Mouse (Mus musculus): ENCODE data around the gene Pcgf5. TPM values are rescaled to one million over a fixed set of nuclear protein-coding genes. Genes with fewer than 3 reads are reported as not detected.

The Pcgf5 gene
- 71.8 and 81.7 TPM in 2 replicates for total RNA-seq (2015)
- total RNA-seq (2017), result 58.1 and 70.2 TPM in 2 replicates

DNA sequence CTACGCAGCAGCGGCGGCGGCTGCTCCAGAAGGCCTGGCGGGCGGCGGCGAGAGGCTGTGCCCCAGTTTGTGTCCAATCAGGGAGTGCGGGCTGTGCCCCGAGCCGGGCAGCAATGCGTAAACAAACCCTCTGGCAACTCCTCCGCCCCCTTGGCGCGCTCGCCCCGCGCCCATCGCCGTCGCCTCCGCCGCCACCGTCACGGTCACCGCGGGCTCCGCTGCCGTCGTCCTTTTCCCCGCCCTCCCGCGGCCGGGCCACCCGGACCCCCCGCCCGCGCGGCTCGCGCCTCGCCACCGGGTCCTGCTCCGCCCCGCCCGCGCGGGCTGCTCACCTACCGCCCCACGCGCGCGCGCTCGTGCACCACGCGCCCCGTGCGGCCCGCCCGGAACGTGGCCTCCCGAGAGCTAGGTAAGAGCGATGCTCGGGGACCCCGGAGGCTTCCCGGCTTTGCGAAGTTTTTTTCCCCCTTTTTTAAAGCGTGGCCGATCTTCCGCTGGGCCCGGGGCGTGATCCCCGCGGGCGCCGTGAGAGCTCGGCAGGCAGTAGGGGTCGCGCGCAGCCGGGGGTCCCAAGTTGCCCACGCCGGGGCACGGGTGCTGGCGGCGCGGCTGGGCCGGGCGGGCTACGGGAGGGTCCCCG lies at the start of gene Pcgf5:
TSS of gene Pcgf5 (plus strand) at position 149 of the 640 bp plus-strand sequence.
- peak; percentile 83 for ATAC-seq (replicated peaks; ENCODE audit: poor library complexity)

- no peak for ATAC-seq (replicated peaks; ENCODE audit: poor library complexity)
Observed at GRCm38 (mm10) chr19:36305542-36305941, 42.6 kb upstream of the Pcgf5 start.

- peak; percentile 78 for ATAC-seq (replicated peaks; ENCODE audit: poor library complexity)
Observed at GRCm38 (mm10) chr19:36314010-36314409, 34.1 kb upstream of the Pcgf5 start.

GRCm38 (mm10) chr19:36319735-36320134 lies 28.4 kb upstream of the Pcgf5 start:
- peak; percentile 50 for ATAC-seq (replicated peaks; ENCODE audit: poor library complexity)

- ATAC-seq (replicated peaks; ENCODE audit: poor library complexity), result no peak
Observed at GRCm38 (mm10) chr19:36321066-36321465, 27.0 kb upstream of the Pcgf5 start.

DNA sequence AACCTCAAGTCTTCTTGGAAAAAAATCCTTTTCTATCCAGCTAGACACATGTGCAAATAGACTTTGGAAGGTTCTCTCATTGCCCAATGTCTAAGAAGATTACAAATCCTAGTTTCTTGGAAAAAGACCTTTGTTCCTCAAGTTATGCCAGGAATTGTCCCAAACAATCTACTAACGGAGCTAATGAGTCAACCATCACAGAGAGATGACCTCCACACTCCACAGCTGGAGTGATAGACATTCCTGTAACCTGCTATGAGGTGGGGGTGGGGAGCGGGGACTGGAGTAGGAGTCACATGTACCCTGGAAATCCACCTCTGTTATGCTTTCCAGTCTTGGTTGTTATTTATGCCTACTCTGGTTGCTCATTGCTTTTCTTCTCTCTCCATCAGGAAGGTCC lies 24.8 kb upstream of the Pcgf5 start:
- ATAC-seq (replicated peaks; ENCODE audit: poor library complexity), result no peak

DNA sequence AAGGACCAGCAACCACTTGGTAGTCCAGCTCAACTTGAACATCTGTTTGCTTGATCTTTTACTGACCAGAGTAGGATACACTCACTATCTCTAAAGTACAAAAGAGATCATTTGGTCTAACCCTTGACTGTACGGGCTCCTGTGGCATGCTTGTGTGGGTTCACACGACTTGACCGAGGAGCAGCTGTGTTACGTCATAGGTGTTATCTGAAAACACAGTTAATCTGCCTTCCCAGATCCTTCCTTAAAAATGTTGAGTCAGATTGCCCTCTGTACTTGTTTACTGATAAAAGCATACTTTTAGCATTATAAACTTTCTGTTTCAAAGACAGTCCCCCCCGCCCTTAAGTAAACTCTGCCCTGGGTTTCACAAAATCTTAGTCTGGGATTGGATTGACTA lies 19.4 kb upstream of the Pcgf5 start:
- peak; percentile 65 for ATAC-seq (replicated peaks; ENCODE audit: poor library complexity)

DNA sequence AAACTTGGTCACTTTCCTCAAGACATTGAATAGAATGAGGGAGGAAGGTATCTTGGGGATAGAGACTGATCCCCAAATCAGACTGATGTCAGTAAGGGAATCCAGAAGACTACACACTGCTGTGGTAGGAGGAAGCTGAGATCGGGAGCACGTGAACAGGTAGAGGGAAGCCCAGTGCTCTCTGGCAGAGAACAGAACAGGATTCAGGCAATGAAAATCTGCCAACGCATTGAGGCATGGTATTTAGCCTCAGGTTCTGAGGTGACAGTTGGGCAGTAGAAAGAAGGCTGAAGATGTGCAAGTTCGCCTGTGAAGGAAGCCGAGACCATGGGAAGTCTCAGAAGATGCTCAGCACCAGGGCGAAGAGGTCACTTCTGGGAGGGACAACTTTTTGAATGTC lies 733 bp upstream of the Pcgf5 start:
- ATAC-seq (replicated peaks; ENCODE audit: poor library complexity), result 0 out of 2 replicates have a peak, but pooled peaks have one; percentile 4

DNA sequence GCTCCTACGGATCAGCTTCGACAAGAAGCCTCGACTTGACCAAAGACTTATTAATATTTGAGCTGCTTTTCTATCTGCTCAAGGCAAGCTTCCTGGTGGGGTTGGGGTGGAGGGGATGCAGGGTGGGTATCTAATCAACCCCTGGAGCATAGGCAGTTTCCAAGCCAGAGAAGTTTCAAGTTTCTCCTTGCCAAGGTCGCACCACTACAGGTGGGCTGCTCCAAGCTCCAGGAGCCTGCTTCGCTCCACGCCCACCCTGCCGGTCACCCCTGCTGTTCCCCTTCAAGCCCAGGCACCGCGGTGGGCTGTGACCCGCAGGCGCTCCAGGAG lies 313 bp upstream of the Pcgf5 start:
- ATAC-seq (replicated peaks; ENCODE audit: poor library complexity), result no peak

GRCm38 (mm10) chr19:36348801-36349486 lies 835 bp downstream of the Pcgf5 start:
- peak; percentile 53 for ATAC-seq (replicated peaks; ENCODE audit: poor library complexity)

DNA sequence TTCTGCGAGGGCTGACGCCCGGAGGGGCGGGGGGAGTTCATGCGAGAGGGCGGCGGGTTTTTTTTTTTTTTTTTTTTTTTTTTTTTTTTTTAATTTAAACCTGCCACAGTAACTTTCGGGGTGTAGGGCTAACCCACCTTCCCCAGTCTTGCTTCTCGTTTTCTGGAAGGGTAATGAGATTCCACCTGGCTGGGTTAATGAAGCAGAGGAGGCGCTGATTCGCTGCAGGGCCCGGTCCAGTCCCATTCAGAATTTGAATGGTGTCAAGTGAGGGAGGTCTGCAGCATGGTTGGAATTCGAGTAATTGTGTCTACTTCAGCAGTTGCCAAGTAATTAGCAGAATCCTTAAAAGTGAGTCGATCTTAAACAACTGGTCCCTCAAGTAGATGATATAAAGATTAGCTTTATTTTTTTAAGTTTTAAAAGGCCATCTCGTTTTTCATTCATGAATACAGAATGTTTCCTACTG lies 1.4 kb downstream of the Pcgf5 start:
- no peak for ATAC-seq (replicated peaks; ENCODE audit: poor library complexity)

- no peak for ATAC-seq (replicated peaks; ENCODE audit: poor library complexity)
Observed at GRCm38 (mm10) chr19:36350181-36350580, 2.1 kb downstream of the Pcgf5 start.

GRCm38 (mm10) chr19:36350870-36351269 lies 2.8 kb downstream of the Pcgf5 start:
- ATAC-seq (replicated peaks; ENCODE audit: poor library complexity), result no peak

GRCm38 (mm10) chr19:36362541-36362940 lies 14.4 kb downstream of the Pcgf5 start:
- no peak for ATAC-seq (replicated peaks; ENCODE audit: poor library complexity)

GRCm38 (mm10) chr19:36364757-36365156 lies 16.6 kb downstream of the Pcgf5 start:
- 0 out of 2 replicates have a peak, but pooled peaks have one; percentile 14 for ATAC-seq (replicated peaks; ENCODE audit: poor library complexity)

DNA sequence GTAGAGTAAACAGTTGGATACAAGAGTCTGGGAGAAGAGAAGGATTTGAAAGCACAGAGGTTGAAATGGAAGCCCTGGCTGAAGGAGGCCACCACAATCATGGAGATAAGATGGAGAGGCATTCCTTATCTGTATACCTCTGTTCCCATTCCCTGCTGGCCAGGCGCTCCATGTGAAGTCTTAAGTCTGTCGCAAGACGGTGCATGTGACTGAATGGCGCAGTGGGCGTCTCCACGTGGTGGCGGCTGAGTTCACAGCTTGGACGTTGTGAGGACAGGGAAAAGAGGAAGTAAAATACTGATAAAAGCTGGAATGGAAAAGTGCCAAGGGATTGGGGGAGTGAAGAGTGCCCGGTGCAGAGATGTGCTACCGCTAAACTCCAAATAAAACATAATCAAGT lies 23.4 kb downstream of the Pcgf5 start:
- ATAC-seq (replicated peaks; ENCODE audit: poor library complexity), result peak; percentile 75

- ATAC-seq (replicated peaks; ENCODE audit: poor library complexity), result no peak
Observed at GRCm38 (mm10) chr19:36373056-36373621, 25.0 kb downstream of the Pcgf5 start.

DNA sequence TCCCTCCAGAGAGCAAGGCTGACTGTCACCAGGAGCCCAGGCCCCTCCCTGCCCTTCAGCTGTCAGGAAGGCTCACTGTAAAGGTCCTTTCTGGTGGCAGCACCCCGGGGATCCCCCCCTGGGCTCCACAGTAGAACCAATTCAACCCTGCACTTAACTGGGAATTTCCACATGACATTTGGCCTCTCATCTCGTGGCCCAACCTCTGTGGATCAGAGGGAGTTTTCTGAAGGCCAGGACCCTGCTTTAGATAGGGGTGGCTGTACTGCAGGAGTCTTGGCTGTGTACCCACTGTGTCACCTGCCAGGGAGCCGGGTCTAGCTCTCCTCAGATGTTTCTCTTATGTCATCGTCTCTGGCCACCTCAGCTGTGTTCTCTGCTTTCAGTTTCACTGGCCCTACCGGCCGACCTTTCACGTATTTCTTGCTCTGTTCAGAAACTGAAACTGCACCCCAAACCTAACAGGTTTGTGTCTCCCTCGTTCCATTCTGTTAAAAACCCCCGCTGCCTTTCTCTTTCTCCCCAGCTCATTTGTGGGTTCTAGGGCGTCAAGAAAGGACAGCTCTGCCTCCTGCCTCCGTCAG lies 27.2 kb downstream of the Pcgf5 start:
- ATAC-seq (replicated peaks; ENCODE audit: poor library complexity), result peak; percentile 65

GRCm38 (mm10) chr19:36377729-36378128 lies 29.6 kb downstream of the Pcgf5 start:
- ATAC-seq (replicated peaks; ENCODE audit: poor library complexity), result no peak

GRCm38 (mm10) chr19:36378511-36379232 lies 30.6 kb downstream of the Pcgf5 start:
- ATAC-seq (replicated peaks; ENCODE audit: poor library complexity), result no peak

GRCm38 (mm10) chr19:36382901-36383300 lies 34.8 kb downstream of the Pcgf5 start:
- no peak for ATAC-seq (replicated peaks; ENCODE audit: poor library complexity)
